Mouse (Mus musculus) frontal cortex, postnatal 36 days (tissue): Measurements from ENCODE around the gene Dusp10.

ENCODE experiments used
- DNase-seq, 2 experiments: peaks; one replicate each; pipeline ENCODE4 v3.0.0; 2022; ENCODE audit warnings: low spot score in 2 of 2

Dusp10 gene

GRCm38 (mm10) chr1:184030070-184030802 is 17.1 kb downstream of the Dusp10 start:
- DNase-seq = no peak

GRCm38 (mm10) chr1:184032682-184033389 is 19.7 kb downstream of the Dusp10 start:
- DNase-seq = no peak

GRCm38 (mm10) chr1:184033390-184034010 is 20.4 kb downstream of the Dusp10 start:
- DNase-seq = peak; percentile 55 to 56

GRCm38 (mm10) chr1:184034011-184034557 is 21.0 kb downstream of the Dusp10 start, which contains the start of gene 1700056E22Rik:
Gene 1700056E22Rik, minus strand, starts transcription at chr1:184034301.
- peak; percentile 95 to 98 for DNase-seq

- DNase-seq = peak; percentile 22 to 29
Observed at GRCm38 (mm10) chr1:184034741-184035181, 21.7 kb downstream of the Dusp10 start.

GRCm38 (mm10) chr1:184035346-184035903 is 22.3 kb downstream of the Dusp10 start:
- DNase-seq = no peak

- DNase-seq = no peak
Observed at GRCm38 (mm10) chr1:184037802-184038201, 24.7 kb downstream of the Dusp10 start.

GRCm38 (mm10) chr1:184039301-184039700 is 26.2 kb downstream of the Dusp10 start:
- DNase-seq = no peak

GRCm38 (mm10) chr1:184040181-184040580 is 27.1 kb downstream of the Dusp10 start:
- no peak for DNase-seq

- DNase-seq = no peak
Observed at GRCm38 (mm10) chr1:184040906-184041305, 27.8 kb downstream of the Dusp10 start.

- no peak for DNase-seq
Observed at GRCm38 (mm10) chr1:184041778-184042573, 28.9 kb downstream of the Dusp10 start.

GRCm38 (mm10) chr1:184042745-184043144 is 29.6 kb downstream of the Dusp10 start:
- no peak for DNase-seq

GRCm38 (mm10) chr1:184043391-184043790 is 30.3 kb downstream of the Dusp10 start:
- DNase-seq = no peak

GRCm38 (mm10) chr1:184046070-184046677 is 33.1 kb downstream of the Dusp10 start:
- no peak for DNase-seq

GRCm38 (mm10) chr1:184047818-184048217 is 34.7 kb downstream of the Dusp10 start:
- no peak for DNase-seq

GRCm38 (mm10) chr1:184048675-184049418 is 35.7 kb downstream of the Dusp10 start:
- DNase-seq = no peak

- DNase-seq = no peak
Observed at GRCm38 (mm10) chr1:184051286-184051685, 38.2 kb downstream of the Dusp10 start.

GRCm38 (mm10) chr1:184051824-184052223 is 38.7 kb downstream of the Dusp10 start:
- DNase-seq = no peak

- DNase-seq = no peak
Observed at GRCm38 (mm10) chr1:184052331-184052730, 39.2 kb downstream of the Dusp10 start.

GRCm38 (mm10) chr1:184053141-184053540 is 40.0 kb downstream of the Dusp10 start:
- no peak for DNase-seq
